Mouse (Mus musculus): Measurements from ENCODE around the gene Pspc1.

GRCm38 (mm10) chr14:56775416-56775815, 2.7 kb downstream of the Pspc1 start:
- TF ChIP-seq CTCF (IDR thresholded peaks at IDR 0.05; ENCODE audit: borderline replicate concordance, control insufficient read depth, extremely low read depth, insufficient read depth, low read length, poor library complexity) (no peak), POLR2A (IDR thresholded peaks at IDR 0.05; ENCODE audit: control insufficient read depth, extremely low read depth, insufficient read depth, low read length, poor library complexity) (no peak)
